Mouse (Mus musculus): ENCODE measurements around the gene Zbtb8b.

Gene Zbtb8b

GRCm38 (mm10) chr4:129376961-129377545 is 63.6 kb downstream of the Zbtb8b start:
- DNase-seq (ENCODE audit: low read depth, low spot score), result peak; percentile 51

DNA sequence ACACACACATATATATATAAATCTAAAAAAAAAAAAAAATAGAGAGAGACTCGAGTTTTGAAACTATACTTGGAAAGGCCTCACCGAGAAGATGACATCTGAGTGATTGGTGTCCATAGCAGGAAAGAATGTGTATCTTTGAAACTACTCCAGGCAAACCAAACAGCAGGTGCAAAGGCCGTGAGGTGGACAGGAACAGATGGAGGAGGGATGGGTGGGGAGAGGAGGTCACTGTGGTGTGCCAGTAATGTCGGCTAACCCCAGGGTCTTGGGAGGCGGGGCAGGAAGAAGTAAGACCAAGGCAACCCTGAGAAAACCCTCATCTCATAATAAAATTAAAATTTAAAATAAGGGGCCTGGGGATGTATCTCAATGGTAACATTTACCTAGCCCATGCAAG is 64.8 kb downstream of the Zbtb8b start:
- DNase-seq (ENCODE audit: low read depth, low spot score), result no peak
